Mouse (Mus musculus) limb, embryonic 15.5 days (tissue): ENCODE results near the gene Smox. TPM values are rescaled to one million over a fixed set of nuclear protein-coding genes. Genes with fewer than 3 reads are reported as not detected.

Experiments used
- ATAC-seq: fragments of 200-750 bp; cut with Nextera tagmentation; 2 replicates; pipeline ENCODE4 v1.8.0; 2017; ENCODE audit warnings: low read depth, moderate TSS enrichment; ENCODE audit not compliant: insufficient number of reproducible peaks, low FRiP score, low TSS enrichment
- H3K27ac ChIP-seq: fragments of 300-500 bp; sonication (generic); 2 replicates; pipeline ENCODE4 v1.5.1; 2015; ENCODE audit warnings: moderate library complexity, mild to moderate bottlenecking, inconsistent platforms
- H3K27me3 ChIP-seq: fragments of 300-500 bp; sonication (generic); 2 replicates; pipeline ENCODE4 v1.6.1; 2015; ENCODE audit warnings: inconsistent platforms
- H3K36me3 ChIP-seq: fragments of 300-500 bp; sonication (generic); 2 replicates; pipeline ENCODE4 v1.6.1; 2015; ENCODE audit warnings: inconsistent platforms
- H3K4me1 ChIP-seq: fragments of 300-500 bp; sonication (generic); 2 replicates; pipeline ENCODE4 v1.6.1; 2015; ENCODE audit warnings: inconsistent platforms
- H3K4me2 ChIP-seq: fragments of 300-500 bp; sonication (generic); 2 replicates; pipeline ENCODE4 v1.6.1; 2015; ENCODE audit warnings: mild to moderate bottlenecking, inconsistent platforms
- H3K4me3 ChIP-seq: fragments of 300-500 bp; sonication (generic); 2 replicates; pipeline ENCODE4 v1.5.1; 2015; ENCODE audit warnings: mild to moderate bottlenecking, inconsistent platforms
- H3K9ac ChIP-seq: fragments of 300-500 bp; sonication (generic); 2 replicates; pipeline ENCODE4 v1.6.1; 2015; ENCODE audit warnings: inconsistent platforms
- H3K9me3 ChIP-seq: fragments of 300-500 bp; sonication (generic); 2 replicates; pipeline ENCODE4 v1.6.1; 2016; ENCODE audit warnings: inconsistent platforms
- WGBS: fragments of 180-500 bp; shearing (Covaris S2); methylation state at CpG from one replicate; pipeline ENCODE4 v1.1.7; 2015; 5-methylcytosine and 5-hydroxymethylcytosine counted together
- polyA plus RNA-seq: library from polyadenylated mRNA; unstranded; fragments of >200 nt; fragmentation: Nextera tagmentation; extraction: Ambion mirVana; gene quantifications from 2 replicates; pipeline ENCODE4 v1.2.1, GENCODE M21; 2015

Gene Smox
- polyA plus RNA-seq, 1 experiment from 2014 or later: 54.0 TPM

DNA sequence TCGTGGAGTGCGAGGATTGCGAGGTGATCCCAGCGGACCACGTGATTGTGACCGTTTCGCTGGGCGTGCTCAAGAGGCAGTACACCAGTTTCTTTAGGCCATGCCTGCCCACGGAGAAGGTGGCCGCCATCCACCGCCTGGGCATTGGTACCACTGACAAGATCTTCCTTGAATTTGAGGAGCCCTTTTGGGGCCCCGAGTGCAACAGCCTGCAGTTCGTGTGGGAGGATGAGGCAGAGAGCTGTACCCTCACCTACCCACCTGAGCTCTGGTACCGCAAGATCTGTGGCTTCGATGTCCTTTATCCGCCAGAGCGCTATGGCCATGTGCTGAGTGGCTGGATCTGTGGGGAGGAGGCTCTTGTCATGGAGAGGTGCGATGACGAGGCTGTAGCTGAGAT lies 29.4 kb downstream of the Smox start:
- Histone ChIP-seq H3K36me3 (peaks cover 39% of the 10 kb centered on the region), H3K4me2 (no peak overlapping the region), H3K4me1 (no peaks in the 10 kb centered on the region), H3K27me3 (no peaks in the 10 kb centered on the region), H3K4me3 (no peak overlapping the region), H3K9me3 (no peaks in the 10 kb centered on the region), H3K9ac (no peak overlapping the region), H3K27ac (no peak overlapping the region)
- WGBS: 93% methylated on average over 19 of the region's 19 CpGs
- no peak for ATAC-seq

GRCm38 (mm10) chr2:131527061-131527460 lies 35.8 kb downstream of the Smox start:
- H3K36me3 ChIP-seq: peaks cover 6% of the 10 kb centered on the region
- no peak for ATAC-seq
- H3K4me2 ChIP-seq: no peak overlapping the region
- H3K4me1 ChIP-seq: peaks cover 4% of the 10 kb centered on the region; the same call in 1 of the 2 replicates
- no peaks in the 10 kb centered on the region for H3K9me3 ChIP-seq
- H3K27me3 ChIP-seq: no peaks in the 10 kb centered on the region
- H3K27ac ChIP-seq: no peak overlapping the region
- WGBS: 48% methylated on average over 3 of the region's 3 CpGs
- H3K4me3 ChIP-seq: no peak overlapping the region
- no peak overlapping the region for H3K9ac ChIP-seq

DNA sequence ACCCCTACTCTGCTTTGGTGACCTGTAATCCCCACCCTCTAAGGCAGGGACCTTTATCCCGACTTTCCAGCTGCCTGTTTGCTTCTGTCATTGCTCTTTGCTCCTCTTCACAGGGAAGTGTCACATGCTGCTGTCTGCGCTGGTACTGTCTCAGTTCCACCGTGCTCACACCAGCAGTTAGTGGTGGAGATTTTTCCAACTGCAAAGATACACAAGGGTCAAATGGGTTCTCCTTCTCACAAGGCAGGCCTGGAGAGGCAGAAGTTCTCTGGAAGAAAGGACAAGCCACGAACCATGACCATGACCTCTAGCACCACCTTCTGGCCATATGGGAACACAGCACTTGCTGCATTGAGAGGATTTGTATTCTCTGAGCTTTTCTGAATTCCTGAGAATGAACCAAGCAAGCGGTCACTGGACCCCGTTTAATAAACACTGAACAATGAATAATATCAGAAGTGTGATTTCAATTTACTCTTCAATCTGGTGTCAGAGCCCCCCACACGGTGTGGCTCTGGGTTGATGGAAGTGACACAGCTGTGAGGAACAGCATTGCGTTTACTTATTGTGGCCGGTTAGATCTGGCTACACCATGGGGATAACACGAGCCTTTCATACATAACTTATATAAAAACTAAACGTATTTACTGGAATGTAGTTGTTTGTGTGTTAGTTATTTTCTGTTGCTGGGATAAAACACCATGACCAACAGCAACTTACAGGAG lies 38.8 kb downstream of the Smox start:
- H3K27me3 ChIP-seq: no peaks in the 10 kb centered on the region
- H3K36me3 ChIP-seq: no peaks in the 10 kb centered on the region
- no peak overlapping the region for H3K9ac ChIP-seq
- ATAC-seq: no peak
- H3K4me1 ChIP-seq: peaks cover 4% of the 10 kb centered on the region; the same call in 1 of the 2 replicates
- H3K4me2 ChIP-seq: no peak overlapping the region
- no peaks in the 10 kb centered on the region for H3K9me3 ChIP-seq
- H3K4me3 ChIP-seq: no peak overlapping the region
- no peak overlapping the region for H3K27ac ChIP-seq
- 34% methylated on average over 11 of the region's 11 CpGs for WGBS

GRCm38 (mm10) chr2:131530623-131531008 lies 39.3 kb downstream of the Smox start:
- Histone ChIP-seq H3K27ac (no peak overlapping the region), H3K27me3 (no peaks in the 10 kb centered on the region), H3K4me2 (no peak overlapping the region), H3K9ac (no peak overlapping the region), H3K4me1 (peaks cover 4% of the 10 kb centered on the region; the same call in 1 of the 2 replicates), H3K9me3 (no peaks in the 10 kb centered on the region), H3K36me3 (no peaks in the 10 kb centered on the region), H3K4me3 (no peak overlapping the region)
- WGBS: 21% methylated on average over 9 of the region's 9 CpGs
- no peak for ATAC-seq

DNA sequence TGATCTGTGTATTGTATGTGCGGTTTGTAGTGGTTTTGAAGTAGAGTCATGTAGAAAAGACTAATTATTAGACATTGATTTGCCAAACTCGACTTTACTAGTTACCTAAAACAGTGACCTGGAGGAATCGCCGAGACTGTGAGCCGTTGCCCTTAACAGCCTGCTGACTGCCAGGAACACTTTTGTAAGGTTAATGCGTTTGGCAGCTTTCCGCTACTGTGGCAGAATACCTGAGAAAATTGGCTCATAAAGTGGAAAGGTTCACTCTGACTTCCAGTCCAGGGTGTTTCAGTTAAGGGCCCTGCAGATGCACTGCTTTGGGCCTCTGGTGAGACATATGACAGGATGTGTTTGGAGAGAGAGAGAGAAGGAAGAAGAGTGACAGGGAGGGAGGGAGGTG lies 40.0 kb downstream of the Smox start:
- no peak for ATAC-seq
- Histone ChIP-seq H3K27me3 (no peaks in the 10 kb centered on the region), H3K9me3 (no peaks in the 10 kb centered on the region), H3K9ac (no peak overlapping the region), H3K36me3 (no peaks in the 10 kb centered on the region), H3K4me1 (peaks cover 4% of the 10 kb centered on the region; the same call in 1 of the 2 replicates), H3K27ac (no peak overlapping the region), H3K4me3 (no peak overlapping the region), H3K4me2 (no peak overlapping the region)
- WGBS: 68% methylated on average over 7 of the region's 7 CpGs

DNA sequence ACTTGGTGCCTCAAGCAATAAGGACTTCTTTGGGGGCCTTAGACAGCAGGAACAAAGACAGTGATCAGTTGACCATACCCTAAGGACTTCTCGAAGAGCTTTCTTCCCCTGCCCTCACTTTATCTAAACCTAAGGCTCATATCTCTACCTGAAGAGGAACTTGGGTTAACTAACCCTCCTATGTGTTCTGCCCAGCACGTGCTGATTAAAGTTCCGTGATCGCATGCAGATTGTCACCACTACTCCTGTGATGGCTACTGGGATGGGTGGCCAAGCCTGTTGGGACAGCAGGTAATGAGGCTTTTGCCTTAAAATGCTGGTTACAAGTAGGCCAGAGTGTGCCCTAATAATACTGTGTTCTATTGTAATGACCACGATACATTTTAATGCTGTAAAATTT lies 43.9 kb downstream of the Smox start:
- no peak for ATAC-seq
- 87% methylated on average over 5 of the region's 5 CpGs for WGBS
- H3K9ac ChIP-seq: no peak overlapping the region
- H3K9me3 ChIP-seq: no peaks in the 10 kb centered on the region
- no peak overlapping the region for H3K4me3 ChIP-seq
- peaks cover 4% of the 10 kb centered on the region; the same call in 1 of the 2 replicates for H3K4me1 ChIP-seq
- H3K36me3 ChIP-seq: no peaks in the 10 kb centered on the region
- no peak overlapping the region for H3K4me2 ChIP-seq
- H3K27me3 ChIP-seq: no peaks in the 10 kb centered on the region
- no peak overlapping the region for H3K27ac ChIP-seq

GRCm38 (mm10) chr2:131538341-131538740 lies 47.0 kb downstream of the Smox start:
- no peak overlapping the region for H3K9ac ChIP-seq
- no peaks in the 10 kb centered on the region for H3K4me1 ChIP-seq
- WGBS: 67% methylated on average over 7 of the region's 7 CpGs
- H3K4me3 ChIP-seq: no peak overlapping the region
- no peak overlapping the region for H3K27ac ChIP-seq
- ATAC-seq: no peak
- H3K4me2 ChIP-seq: no peak overlapping the region
- H3K27me3 ChIP-seq: no peaks in the 10 kb centered on the region
- no peaks in the 10 kb centered on the region for H3K9me3 ChIP-seq
- no peaks in the 10 kb centered on the region for H3K36me3 ChIP-seq

- Histone ChIP-seq H3K4me2 (no peak overlapping the region), H3K4me3 (no peak overlapping the region), H3K4me1 (no peaks in the 10 kb centered on the region), H3K27me3 (no peaks in the 10 kb centered on the region), H3K9me3 (no peaks in the 10 kb centered on the region), H3K9ac (no peak overlapping the region), H3K36me3 (no peaks in the 10 kb centered on the region), H3K27ac (no peak overlapping the region)
- ATAC-seq: no peak
- WGBS: 80% methylated on average over 6 of the region's 6 CpGs
Observed at GRCm38 (mm10) chr2:131539780-131540179, 48.5 kb downstream of the Smox start.

GRCm38 (mm10) chr2:131541686-131542085 lies 50.4 kb downstream of the Smox start:
- 75% methylated on average over 4 of the region's 4 CpGs for WGBS
- H3K4me2 ChIP-seq: no peak overlapping the region

GRCm38 (mm10) chr2:131542531-131542930 lies 51.2 kb downstream of the Smox start:
- 25% methylated on average over 6 of the region's 6 CpGs for WGBS
- H3K27me3 ChIP-seq: peaks cover 27% of the 10 kb centered on the region
- H3K9me3 ChIP-seq: no peaks in the 10 kb centered on the region
- no peak overlapping the region for H3K27ac ChIP-seq
- peaks cover 17% of the 10 kb centered on the region for H3K4me1 ChIP-seq
- no peak overlapping the region for H3K4me2 ChIP-seq
- H3K4me3 ChIP-seq: no peak overlapping the region
- H3K9ac ChIP-seq: no peak overlapping the region
- ATAC-seq: no peak
- no peaks in the 10 kb centered on the region for H3K36me3 ChIP-seq

More at GRCm38 (mm10) chr2:131541686-131542085, 50.4 kb downstream of the Smox start:
- no peak for ATAC-seq
- no peaks in the 10 kb centered on the region for H3K9me3 ChIP-seq
- no peak overlapping the region for H3K4me3 ChIP-seq
- H3K27ac ChIP-seq: no peak overlapping the region
- H3K4me1 ChIP-seq: peaks cover 11% of the 10 kb centered on the region
- no peaks in the 10 kb centered on the region for H3K36me3 ChIP-seq
- no peak overlapping the region for H3K9ac ChIP-seq
- H3K27me3 ChIP-seq: peaks cover 19% of the 10 kb centered on the region

- no peak overlapping the region for H3K27ac ChIP-seq
- H3K9me3 ChIP-seq: no peaks in the 10 kb centered on the region
- no peak for ATAC-seq
- peaks cover 53% of the 10 kb centered on the region for H3K27me3 ChIP-seq
- H3K36me3 ChIP-seq: no peaks in the 10 kb centered on the region
- WGBS: 2% methylated on average over 45 of the region's 45 CpGs
- H3K9ac ChIP-seq: peak overlapping the region; percentile 35
- H3K4me2 ChIP-seq: peak overlapping the region; percentile 85
- H3K4me1 ChIP-seq: peaks cover 17% of the 10 kb centered on the region
- H3K4me3 ChIP-seq: peak overlapping the region; percentile 45
Observed at GRCm38 (mm10) chr2:131545386-131546307, 54.4 kb downstream of the Smox start.

DNA sequence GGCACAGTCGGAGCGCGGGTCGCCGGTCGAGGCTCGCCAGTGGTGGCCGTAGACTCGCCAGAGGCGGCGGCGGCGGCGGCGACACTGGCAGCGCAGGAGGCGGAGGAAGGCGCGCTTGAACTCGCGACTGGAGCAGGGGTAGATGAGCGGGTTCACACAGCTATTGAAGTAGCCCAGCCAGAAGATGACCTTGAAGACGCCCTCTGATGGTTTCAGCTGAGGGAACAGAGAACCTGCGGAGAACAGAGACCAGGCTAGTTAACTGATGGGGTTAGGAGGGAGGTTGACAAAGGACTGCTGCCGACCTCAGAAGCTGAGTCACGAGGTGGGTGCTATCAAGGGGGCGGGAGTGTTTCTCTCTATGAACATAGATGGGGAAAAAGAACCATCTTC lies 55.0 kb downstream of the Smox start:
- Histone ChIP-seq H3K27me3 (peaks cover 60% of the 10 kb centered on the region), H3K36me3 (no peaks in the 10 kb centered on the region), H3K9ac (peak overlapping the region; percentile 35), H3K4me2 (peak overlapping the region; percentile 85), H3K4me1 (peaks cover 17% of the 10 kb centered on the region), H3K27ac (no peak overlapping the region), H3K9me3 (no peaks in the 10 kb centered on the region), H3K4me3 (peak overlapping the region; percentile 45)
- ATAC-seq: no peak
- WGBS: 2% methylated on average over 27 of the region's 27 CpGs
